Mouse (Mus musculus) heart, postnatal 25 days (tissue): ENCODE measurements around the gene Tigar. TPM values are rescaled to one million over a fixed set of nuclear protein-coding genes. Genes with fewer than 3 reads are reported as not detected.

Experiments used
- DNase-seq: peaks from one replicate; pipeline ENCODE4 v3.0.0; 2022; ENCODE audit warnings: low spot score
- intact Hi-C: fragments of 180-260 bp; cut with DNase I; formaldehyde crosslinking; loops from one replicate; pipeline ENCODE4 v1.15.1; 2025
- total RNA-seq, 2 experiments: library from RNA; stranded (reverse); gene quantifications; 2 replicates each; pipeline ENCODE4 v1.2.3; 2021

The Tigar gene
- total RNA-seq, 2 experiments from 2014 or later, result 41.9 to 50.4 TPM

- no peak for DNase-seq
- intact Hi-C loops, result no loop called here
Observed at GRCm38 (mm10) chr6:127143576-127144288, 34.4 kb upstream of the Tigar start.

GRCm38 (mm10) chr6:127143124-127143520 is 33.8 kb upstream of the Tigar start:
- intact Hi-C loops, result no loop called here
- DNase-seq, result no peak

GRCm38 (mm10) chr6:127142154-127143123 is 33.1 kb upstream of the Tigar start:
- DNase-seq, result no peak
- intact Hi-C loops, result no loop called here

GRCm38 (mm10) chr6:127138962-127139361 is 29.6 kb upstream of the Tigar start:
- intact Hi-C loops, result no loop called here
- DNase-seq, result no peak

GRCm38 (mm10) chr6:127133433-127134245 is 24.3 kb upstream of the Tigar start:
- no peak for DNase-seq

GRCm38 (mm10) chr6:127132719-127133118 is 23.4 kb upstream of the Tigar start:
- intact Hi-C loops, result no loop called here
- DNase-seq, result no peak

More at GRCm38 (mm10) chr6:127133433-127134245, 24.3 kb upstream of the Tigar start:
- intact Hi-C loops, result no loop called here

GRCm38 (mm10) chr6:127131946-127132345 is 22.6 kb upstream of the Tigar start:
- intact Hi-C loops, result no loop called here
- DNase-seq, result no peak

- DNase-seq, result no peak
- intact Hi-C loops, result no loop called here
Observed at GRCm38 (mm10) chr6:127130377-127130776, 21.0 kb upstream of the Tigar start.

- intact Hi-C loops, result no loop called here
- DNase-seq, result no peak
Observed at GRCm38 (mm10) chr6:127129659-127130058, 20.3 kb upstream of the Tigar start.

- no peak for DNase-seq
- intact Hi-C loops, result loop anchor here (5.0 kb wide), 1 partner anchor 166 kb away; no protein-coding TSS in a partner anchor
Observed at GRCm38 (mm10) chr6:127123506-127123905, 14.1 kb upstream of the Tigar start.

- intact Hi-C loops, result loop anchor here (5.0 kb wide), 1 partner anchor 166 kb away; no protein-coding TSS in a partner anchor
- no peak for DNase-seq
Observed at GRCm38 (mm10) chr6:127122996-127123395, 13.6 kb upstream of the Tigar start.

GRCm38 (mm10) chr6:127122221-127122806 is 13.0 kb upstream of the Tigar start:
- no peak for DNase-seq
- intact Hi-C loops, result loop anchor here (5.0 kb wide), 1 partner anchor 165 kb away; no protein-coding TSS in a partner anchor

- intact Hi-C loops, result no loop called here
- DNase-seq, result no peak
Observed at GRCm38 (mm10) chr6:127114753-127115456, 5.5 kb upstream of the Tigar start.

GRCm38 (mm10) chr6:127108368-127109060 is 843 bp downstream of the Tigar start:
- no peak for DNase-seq
- intact Hi-C loops, result no loop called here

- no peak for DNase-seq
- intact Hi-C loops, result no loop called here
Observed at GRCm38 (mm10) chr6:127107413-127107812, 1.9 kb downstream of the Tigar start.

GRCm38 (mm10) chr6:127106726-127107125 is 2.6 kb downstream of the Tigar start:
- intact Hi-C loops, result no loop called here
- no peak for DNase-seq

GRCm38 (mm10) chr6:127106189-127106588 is 3.2 kb downstream of the Tigar start:
- no peak for DNase-seq
- intact Hi-C loops, result no loop called here

GRCm38 (mm10) chr6:127105107-127105506 is 4.2 kb downstream of the Tigar start:
- intact Hi-C loops, result no loop called here
- no peak for DNase-seq
